Comparison of ENCODE assay signal across 25 mouse cellular contexts in the genomic region with DNA sequence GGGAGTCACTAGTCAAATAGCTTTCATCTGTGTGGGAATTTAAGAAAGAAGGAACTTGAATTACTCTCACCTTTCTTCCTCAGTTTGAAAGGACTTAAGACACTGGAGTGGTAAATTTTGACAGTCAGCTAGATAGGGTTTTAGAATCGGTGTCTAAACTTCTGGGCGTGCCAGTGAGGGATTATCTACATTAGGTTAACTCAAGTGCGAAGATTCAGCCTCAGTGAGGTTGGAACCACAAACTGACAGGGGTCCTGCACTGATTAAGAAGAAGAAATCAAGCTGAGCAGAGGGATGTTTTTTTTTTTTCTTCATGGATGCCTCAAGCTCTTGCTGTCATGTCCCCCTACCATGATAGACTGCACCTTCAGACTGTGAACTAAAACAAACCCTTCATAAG.
"Had no signal": no experiment of that assay in that cellular context is flagged by ENCODE, and none has a peak within 500 bp of the region (broad histone marks: within the 10 kb centered on the region; RNA-seq: fewer than 3 reads in every experiment).

No protein-coding gene starts in this region.

- DNase-seq: cerebellum, adult 9-10 months; cerebellum, adult 9-11 months; cerebellum, postnatal 10 days; cerebellum, postnatal 14 days; cerebellum, postnatal 25 days; cerebellum, postnatal 36 days; embryo, embryonic 11 days; forebrain, postnatal 0 days; gastrocnemius, adult 2 months; gastrocnemius, postnatal 14 days; gastrocnemius, postnatal 25 days; gastrocnemius, postnatal 36 days; heart, adult 11 months; heart, adult 18-20 months; heart, adult 2 months had no signal

- H3K9ac ChIP-seq: embryonic facial prominence, embryonic 12.5 days; embryonic facial prominence, embryonic 13.5 days; embryonic facial prominence, embryonic 15.5 days; forebrain, embryonic 12.5 days; forebrain, embryonic 13.5 days; forebrain, embryonic 15.5 days; forebrain, postnatal 0 days had no signal

- H3K27me3 ChIP-seq: embryonic facial prominence, embryonic 12.5 days; embryonic facial prominence, embryonic 13.5 days; embryonic facial prominence, embryonic 15.5 days; forebrain, embryonic 12.5 days; forebrain, embryonic 13.5 days; forebrain, embryonic 15.5 days had no signal

- H3K4me1 ChIP-seq: embryonic facial prominence, embryonic 10.5 days; embryonic facial prominence, embryonic 12.5 days; embryonic facial prominence, embryonic 13.5 days; embryonic facial prominence, embryonic 15.5 days; forebrain, embryonic 10.5 days; forebrain, embryonic 12.5 days; forebrain, embryonic 13.5 days; forebrain, embryonic 15.5 days; heart, embryonic 10.5 days had no signal

- H3K27ac ChIP-seq: embryonic facial prominence, embryonic 10.5 days; embryonic facial prominence, embryonic 12.5 days; embryonic facial prominence, embryonic 13.5 days; embryonic facial prominence, embryonic 15.5 days; forebrain, embryonic 10.5 days; forebrain, embryonic 12.5 days; forebrain, embryonic 13.5 days; forebrain, embryonic 15.5 days; gastrocnemius, adult 2 months; heart, adult 2 months; heart, embryonic 10.5 days had no signal

- H3K4me3 ChIP-seq: embryonic facial prominence, embryonic 10.5 days; embryonic facial prominence, embryonic 12.5 days; embryonic facial prominence, embryonic 13.5 days; embryonic facial prominence, embryonic 15.5 days; erythroblast, embryonic 14.5 days; forebrain, embryonic 10.5 days; forebrain, embryonic 12.5 days; forebrain, embryonic 13.5 days; forebrain, embryonic 15.5 days; gastrocnemius, adult 2 months; heart, adult 2 months; heart, embryonic 10.5 days had no signal

- H3K36me3 ChIP-seq: embryonic facial prominence, embryonic 10.5 days; embryonic facial prominence, embryonic 12.5 days; embryonic facial prominence, embryonic 13.5 days; embryonic facial prominence, embryonic 15.5 days; forebrain, embryonic 10.5 days; forebrain, embryonic 12.5 days; forebrain, embryonic 15.5 days; heart, embryonic 10.5 days had no signal

- H3K9me3 ChIP-seq: embryonic facial prominence, embryonic 10.5 days; embryonic facial prominence, embryonic 12.5 days; embryonic facial prominence, embryonic 13.5 days; embryonic facial prominence, embryonic 15.5 days; forebrain, embryonic 10.5 days; forebrain, embryonic 12.5 days; forebrain, embryonic 13.5 days; forebrain, embryonic 15.5 days; heart, embryonic 10.5 days had no signal
